Mouse (Mus musculus): Measurements from ENCODE around the gene Taf1a.
"Not testable (repeated sequence)": the region's sequence is repeated elsewhere in the genome, so short reads cannot be mapped to it uniquely, and the experiment has no call there.

The Taf1a gene

GRCm38 (mm10) chr1:183388426-183389406 is at the start of gene Taf1a:
Gene Taf1a (plus strand): TSS chr1:183388981.
- DNase-seq (ENCODE audit: extremely low read depth, insufficient read length, low spot score): peak; percentile 81

- DNase-seq (ENCODE audit: extremely low read depth, insufficient read length, low spot score): not testable (repeated sequence)
These were observed 45.9 kb upstream of the Taf1a start for GRCm38 (mm10) chr1:183342902-183343301.

- peak; percentile 84 for DNase-seq (ENCODE audit: extremely low read depth, insufficient read length, low spot score)
These were observed 43.6 kb upstream of the Taf1a start for GRCm38 (mm10) chr1:183344886-183345816.

GRCm38 (mm10) chr1:183345817-183346195 is 43.0 kb upstream of the Taf1a start:
- DNase-seq (ENCODE audit: extremely low read depth, insufficient read length, low spot score): no peak

GRCm38 (mm10) chr1:183349840-183350239 is 38.9 kb upstream of the Taf1a start:
- DNase-seq (ENCODE audit: extremely low read depth, insufficient read length, low spot score): peak; percentile 60

GRCm38 (mm10) chr1:183358901-183359300 is 29.9 kb upstream of the Taf1a start:
- no peak for DNase-seq (ENCODE audit: extremely low read depth, insufficient read length, low spot score)

- DNase-seq (ENCODE audit: extremely low read depth, insufficient read length, low spot score): no peak
These were observed 26.5 kb upstream of the Taf1a start for GRCm38 (mm10) chr1:183362301-183362700.

GRCm38 (mm10) chr1:183362729-183363576 is 25.8 kb upstream of the Taf1a start:
- DNase-seq (ENCODE audit: extremely low read depth, insufficient read length, low spot score): no peak

- no peak for DNase-seq (ENCODE audit: extremely low read depth, insufficient read length, low spot score)
These were observed 25.3 kb upstream of the Taf1a start for GRCm38 (mm10) chr1:183363577-183363867.

- DNase-seq (ENCODE audit: extremely low read depth, insufficient read length, low spot score): no peak
These were observed 22.4 kb upstream of the Taf1a start for GRCm38 (mm10) chr1:183366361-183366760.

GRCm38 (mm10) chr1:183368601-183369400 is 20.0 kb upstream of the Taf1a start:
- DNase-seq (ENCODE audit: extremely low read depth, insufficient read length, low spot score): peak; percentile 60

- peak; percentile 95 for DNase-seq (ENCODE audit: extremely low read depth, insufficient read length, low spot score)
These were observed 19.3 kb upstream of the Taf1a start, which contains the start of gene Mia3 for GRCm38 (mm10) chr1:183369427-183370014. Gene Mia3 (minus strand): TSS chr1:183369553.

- DNase-seq (ENCODE audit: extremely low read depth, insufficient read length, low spot score): no peak
These were observed 14.1 kb upstream of the Taf1a start for GRCm38 (mm10) chr1:183374728-183375127.

- no peak for DNase-seq (ENCODE audit: extremely low read depth, insufficient read length, low spot score)
These were observed 11.7 kb upstream of the Taf1a start for GRCm38 (mm10) chr1:183377045-183377444.

- no peak for DNase-seq (ENCODE audit: extremely low read depth, insufficient read length, low spot score)
These were observed 10.3 kb upstream of the Taf1a start for GRCm38 (mm10) chr1:183378321-183378941.

- not testable (repeated sequence) for DNase-seq (ENCODE audit: extremely low read depth, insufficient read length, low spot score)
These were observed 9.4 kb upstream of the Taf1a start for GRCm38 (mm10) chr1:183379376-183379775.

- no peak for DNase-seq (ENCODE audit: extremely low read depth, insufficient read length, low spot score)
These were observed 7.0 kb upstream of the Taf1a start for GRCm38 (mm10) chr1:183381816-183382215.

GRCm38 (mm10) chr1:183382621-183383020 is 6.2 kb upstream of the Taf1a start:
- DNase-seq (ENCODE audit: extremely low read depth, insufficient read length, low spot score): no peak

GRCm38 (mm10) chr1:183387421-183387820 is 1.4 kb upstream of the Taf1a start:
- DNase-seq (ENCODE audit: extremely low read depth, insufficient read length, low spot score): not testable (repeated sequence)
